Mouse (Mus musculus): ENCODE results near the gene Pias4. TPM values are rescaled to one million over a fixed set of nuclear protein-coding genes. Genes with fewer than 3 reads are reported as not detected.

Pias4 gene
- polyA plus RNA-seq (2014; fragmentation: Illumina TruSeq; extraction: RNeasy Lipid Tissue Mini Kit (QIAGEN cat#74804); ENCODE audit: low read depth, low replicate concordance), result 0.61 TPM

DNA sequence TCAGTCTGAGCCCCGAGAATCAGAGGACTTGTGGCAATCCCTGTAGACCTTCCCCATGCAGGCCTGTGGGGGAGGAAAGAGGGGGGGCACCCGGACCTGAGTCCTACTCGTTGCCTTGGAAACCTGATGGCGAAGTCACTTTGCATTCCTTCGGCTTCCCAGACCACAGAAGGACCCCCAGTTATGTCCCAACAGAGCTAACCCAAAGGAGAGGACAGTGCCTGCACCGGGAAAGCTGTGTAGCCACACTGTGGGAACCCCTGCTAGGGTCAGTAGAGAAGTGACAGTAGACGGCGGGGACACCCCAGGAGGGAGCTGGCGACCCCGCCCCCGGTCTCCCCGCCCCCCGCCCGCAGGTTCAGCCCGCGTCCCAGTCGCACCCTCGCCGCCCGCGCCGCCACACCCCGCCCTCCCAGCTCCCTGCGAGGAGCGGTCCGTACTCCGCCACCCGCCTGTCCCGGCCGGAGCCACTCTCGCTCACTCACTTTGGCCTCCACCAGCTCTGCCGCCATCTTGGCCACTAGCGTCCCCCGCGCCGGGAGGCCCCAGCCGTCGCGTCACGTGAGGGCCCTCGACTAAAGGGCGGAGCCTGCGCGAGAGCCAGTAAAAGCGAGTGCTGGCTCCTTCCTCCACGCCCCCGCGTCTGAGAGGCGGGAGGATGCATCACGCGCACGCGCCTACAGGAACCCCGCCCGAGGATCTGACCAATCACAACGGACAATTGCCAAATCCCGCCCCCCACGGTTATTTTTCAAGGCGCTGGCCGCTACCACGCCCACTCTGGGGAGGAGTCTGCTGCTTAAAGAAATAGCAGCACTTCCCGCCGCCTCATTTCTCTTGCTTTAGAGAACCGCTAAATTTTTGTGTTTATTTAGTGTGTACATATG is at the start of gene Pias4:
Pias4 (minus strand) TSS at position 724 of the 887 bp plus-strand sequence.

DNA sequence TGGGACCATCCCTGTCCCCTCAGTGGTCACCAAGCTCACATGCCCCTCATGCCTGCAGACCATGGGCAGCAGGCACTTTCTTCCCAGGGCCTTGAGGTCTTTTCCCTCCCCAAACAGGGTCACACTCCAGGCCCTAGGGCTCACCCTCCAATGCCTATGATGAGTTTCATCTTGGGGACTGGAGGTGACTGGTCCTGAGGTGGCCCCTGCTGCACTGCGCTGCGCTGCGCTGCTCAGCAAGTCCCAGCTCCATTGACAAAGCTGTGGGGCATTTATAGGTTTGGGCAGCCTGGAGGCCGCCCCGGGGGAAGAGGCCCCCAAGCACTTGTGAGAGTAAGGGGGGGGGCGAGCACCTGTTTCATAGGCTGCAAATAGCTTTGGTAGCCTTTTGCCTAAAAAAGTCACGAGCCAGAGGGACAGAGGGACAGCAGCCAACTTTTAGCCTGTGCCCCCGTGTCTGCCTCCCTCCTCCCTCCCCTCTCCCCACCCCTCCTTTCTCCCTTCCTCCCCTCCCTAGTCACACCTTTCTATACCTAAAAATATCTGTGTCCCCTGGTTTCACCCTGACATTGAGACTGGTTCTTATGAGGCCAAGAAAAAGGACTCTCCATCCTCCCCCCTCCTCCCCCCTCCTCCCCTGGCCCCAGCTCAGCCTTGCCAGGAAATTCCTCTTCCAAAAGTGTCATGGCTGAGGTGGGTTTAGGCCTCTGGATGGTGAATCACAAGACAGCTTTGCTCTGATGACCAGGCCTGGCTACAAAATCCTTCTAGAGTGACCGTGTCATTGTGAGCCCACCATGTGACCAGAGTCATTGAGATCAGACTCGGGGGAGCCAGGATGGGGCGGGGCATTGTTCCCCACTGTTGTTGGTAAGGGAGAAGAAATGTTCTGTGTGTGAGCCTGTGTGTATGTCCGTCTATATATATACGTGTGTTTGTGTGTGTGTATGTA is 34.4 kb upstream of the Pias4 start, which contains the start of gene Nmrk2:
Nmrk2 (minus strand) TSS at position 245 of the 952 bp plus-strand sequence.

DNA sequence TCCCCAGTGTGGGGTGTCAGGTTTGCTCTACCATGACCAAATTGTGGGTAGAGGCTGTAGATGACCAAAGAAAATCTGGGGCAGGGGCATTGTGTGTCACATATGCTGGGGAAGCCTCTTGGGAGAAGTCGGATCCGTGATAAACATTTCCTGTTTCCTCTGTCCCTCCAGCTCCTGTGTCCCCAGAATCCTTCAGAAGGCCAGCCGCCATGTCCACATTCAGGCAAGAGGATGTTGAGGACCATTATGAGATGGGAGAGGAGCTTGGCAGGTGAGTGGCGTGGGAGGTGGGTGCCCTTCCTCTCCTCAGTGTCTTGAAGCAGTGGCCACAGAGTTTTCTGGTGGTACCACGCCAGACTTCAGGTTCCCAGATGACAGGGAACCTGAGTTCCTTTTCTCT is 16.1 kb upstream of the Pias4 start, which contains the start of gene 4930442H23Rik:
4930442H23Rik (minus strand) TSS at position 45 of the 400 bp plus-strand sequence.

DNA sequence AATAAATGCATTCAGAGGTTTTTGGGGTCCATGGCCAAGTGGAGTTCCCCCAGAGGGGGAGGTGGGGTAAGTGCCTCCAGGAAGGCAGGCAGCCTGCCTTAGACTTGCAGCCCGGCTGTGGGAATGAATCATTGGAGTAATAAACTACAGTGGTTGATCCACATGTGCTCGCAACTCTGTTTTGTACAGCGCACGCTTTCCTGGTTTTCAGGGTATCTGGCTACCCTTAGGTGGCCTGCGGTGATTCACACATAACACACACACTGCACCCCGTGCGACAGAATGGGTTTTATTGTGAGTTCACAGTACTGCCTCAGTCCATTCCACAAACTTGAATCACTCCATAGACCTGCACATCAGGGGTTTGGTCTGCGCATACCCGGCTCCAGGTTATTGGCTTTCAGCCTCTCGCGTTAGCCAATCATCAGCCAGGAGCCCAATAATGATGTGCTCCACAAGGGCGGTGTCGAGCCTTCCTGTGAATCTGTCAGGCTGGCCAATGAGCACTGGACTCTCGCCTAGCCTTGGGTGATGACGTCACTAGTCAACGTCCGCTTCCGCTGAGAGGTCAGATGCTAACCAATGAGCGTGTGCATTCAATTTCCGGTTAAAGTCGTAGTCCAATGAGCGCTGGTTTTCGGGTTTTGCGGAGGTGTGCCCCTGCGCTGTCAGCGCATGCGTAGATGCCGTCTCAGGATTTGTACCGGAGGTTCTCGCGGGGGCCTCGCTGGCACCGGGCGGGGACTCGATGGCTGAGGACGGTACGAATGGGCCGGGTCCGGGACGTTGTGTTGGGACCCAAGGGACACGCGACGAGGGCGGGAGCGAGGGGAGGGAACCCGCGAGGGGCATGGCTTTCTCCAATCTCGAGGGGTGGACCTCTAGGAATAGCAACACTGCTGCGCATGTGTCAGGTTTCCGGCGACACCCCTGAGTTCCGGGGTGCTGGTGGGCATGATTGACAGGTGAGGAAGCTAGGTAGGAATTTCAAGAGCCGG is 14.9 kb upstream of the Pias4 start, which contains the start of gene Dapk3:
Dapk3 (plus strand) TSS at position 670 of the 998 bp plus-strand sequence.

DNA sequence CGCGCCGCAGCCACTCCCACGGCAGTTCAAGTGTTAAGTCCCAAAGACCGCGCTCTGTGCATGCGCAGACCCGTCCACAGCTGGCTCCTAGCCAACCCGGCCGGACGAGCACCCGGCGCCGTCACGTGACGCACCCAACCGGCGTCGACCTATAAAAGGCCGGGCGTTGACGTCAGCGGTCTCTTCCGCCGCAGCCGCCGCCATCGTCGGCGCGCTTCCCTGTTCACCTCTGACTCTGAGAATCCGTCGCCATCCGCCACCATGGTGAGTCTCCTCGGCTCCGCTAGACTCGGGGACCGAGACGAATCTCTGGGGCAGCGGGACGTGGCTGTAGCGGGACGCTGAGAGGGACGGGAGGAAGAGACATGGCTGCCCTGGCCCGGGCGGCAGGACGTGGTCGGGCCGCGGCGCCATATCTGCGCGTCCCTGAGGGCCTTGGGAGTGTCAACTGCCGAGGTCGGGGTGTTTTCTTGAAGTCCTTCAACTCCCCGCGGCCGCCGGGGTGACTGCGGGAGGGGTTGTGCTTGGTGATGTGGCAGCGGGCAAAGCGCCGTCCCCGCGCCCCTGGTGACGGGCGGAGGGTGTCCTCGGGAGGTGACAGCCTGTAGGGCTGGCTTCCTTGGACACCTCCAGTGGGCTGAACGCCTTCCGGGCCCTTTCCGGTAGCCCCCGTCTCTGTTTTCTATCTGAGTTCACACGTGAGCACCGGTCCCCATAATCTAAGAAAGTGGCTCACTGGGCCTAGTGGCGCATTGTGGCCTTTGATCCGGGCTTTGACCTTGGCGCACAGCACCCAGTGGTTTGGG is 8.9 kb upstream of the Pias4 start, which contains the start of gene Eef2:
Eef2 (plus strand) TSS at position 166 of the 806 bp plus-strand sequence.

DNA sequence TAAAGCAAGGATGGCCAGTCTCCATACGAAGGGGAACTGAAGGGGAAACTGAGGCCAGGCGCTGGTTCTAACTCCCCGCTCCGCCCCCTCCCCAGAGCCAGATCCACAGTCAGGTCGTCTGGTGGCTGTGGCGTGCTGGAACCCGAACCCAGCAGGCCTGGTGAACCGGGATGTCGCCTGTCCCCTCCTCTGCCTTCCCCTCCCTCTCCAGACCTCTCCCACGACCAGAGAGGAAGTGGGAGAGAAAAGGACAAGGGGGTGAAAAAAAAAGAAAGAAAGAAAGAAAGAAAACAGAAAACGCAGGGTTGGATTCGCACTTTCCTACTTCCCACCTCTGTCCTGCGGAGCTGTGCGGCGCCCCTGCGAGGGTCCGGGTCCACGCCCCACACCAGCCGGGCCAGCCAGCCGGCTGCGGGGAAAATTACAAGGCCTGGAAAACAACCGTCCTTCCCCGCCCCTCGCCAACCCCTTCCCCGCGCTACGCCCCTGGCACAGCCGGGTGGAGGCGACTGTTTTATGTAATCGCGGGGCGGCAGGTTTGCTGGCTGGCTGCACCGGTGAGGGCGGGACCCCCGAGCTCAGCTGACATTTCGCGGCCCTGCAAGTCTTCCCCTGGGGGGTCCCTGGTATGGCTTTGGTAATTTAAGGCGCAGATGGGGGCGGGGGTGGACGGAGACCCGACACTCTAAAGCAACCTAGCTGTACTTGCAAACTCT is 32.6 kb downstream of the Pias4 start, which contains the start of gene Zbtb7a:
Zbtb7a (plus strand) TSS at position 255 of the 716 bp plus-strand sequence.

DNA sequence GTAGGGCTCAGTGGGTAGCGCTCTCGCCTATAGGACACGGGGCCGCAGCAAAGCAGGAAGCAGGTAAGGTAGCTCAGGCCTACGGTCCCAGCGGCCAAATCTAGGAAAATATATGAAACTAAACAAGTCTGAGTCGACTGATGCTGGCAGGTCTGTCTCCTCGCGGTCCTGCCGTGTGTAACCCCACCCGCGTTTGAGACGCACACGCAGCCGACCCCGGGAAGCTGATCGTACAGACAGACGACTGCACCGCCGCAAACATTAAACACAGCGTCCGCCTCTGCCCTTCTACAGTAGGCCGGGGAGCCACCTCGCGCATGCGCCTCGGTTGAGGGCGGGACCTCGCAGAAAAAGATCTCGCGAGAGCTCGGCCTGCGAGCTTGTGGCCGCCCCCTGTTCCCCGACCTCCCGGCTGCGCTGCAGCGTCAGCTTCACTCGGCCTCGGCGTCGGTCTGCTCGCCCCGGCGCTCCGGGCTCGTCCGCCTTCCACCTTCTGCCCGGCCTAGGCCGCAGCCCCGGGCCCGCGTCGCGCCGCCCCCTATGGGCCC is 62.1 kb downstream of the Pias4 start, which contains the start of gene Map2k2:
Map2k2 (plus strand) TSS at position 351 of the 548 bp plus-strand sequence.

Other genes with a start within 250 kb of the Pias4 start
- gene Lmnb2, start 249.7 kb downstream of the Pias4 start, polyA plus RNA-seq (2014; fragmentation: Illumina TruSeq; extraction: RNeasy Lipid Tissue Mini Kit (QIAGEN cat#74804); ENCODE audit: low read depth, low replicate concordance), result 0.19 TPM
- gene Gadd45b, start 237.8 kb downstream of the Pias4 start, polyA plus RNA-seq (2014; fragmentation: Illumina TruSeq; extraction: RNeasy Lipid Tissue Mini Kit (QIAGEN cat#74804); ENCODE audit: low read depth, low replicate concordance), result 2.0 TPM
- 0.21 TPM for gene Gng7, start 153.0 kb downstream of the Pias4 start, polyA plus RNA-seq (2014; fragmentation: Illumina TruSeq; extraction: RNeasy Lipid Tissue Mini Kit (QIAGEN cat#74804); ENCODE audit: low read depth, low replicate concordance)
- not detected for gene Diras1, start 142.3 kb downstream of the Pias4 start, polyA plus RNA-seq (2014; fragmentation: Illumina TruSeq; extraction: RNeasy Lipid Tissue Mini Kit (QIAGEN cat#74804); ENCODE audit: low read depth, low replicate concordance)
- gene Slc39a3, start 130.5 kb downstream of the Pias4 start, polyA plus RNA-seq (2014; fragmentation: Illumina TruSeq; extraction: RNeasy Lipid Tissue Mini Kit (QIAGEN cat#74804); ENCODE audit: low read depth, low replicate concordance), result 0.29 TPM
- gene Sgta, start 107.7 kb downstream of the Pias4 start, polyA plus RNA-seq (2014; fragmentation: Illumina TruSeq; extraction: RNeasy Lipid Tissue Mini Kit (QIAGEN cat#74804); ENCODE audit: low read depth, low replicate concordance), result 2.6 TPM
- 0.37 TPM for gene Thop1, start 97.9 kb downstream of the Pias4 start, polyA plus RNA-seq (2014; fragmentation: Illumina TruSeq; extraction: RNeasy Lipid Tissue Mini Kit (QIAGEN cat#74804); ENCODE audit: low read depth, low replicate concordance)
- gene Creb3l3, start 69.0 kb downstream of the Pias4 start, polyA plus RNA-seq (2014; fragmentation: Illumina TruSeq; extraction: RNeasy Lipid Tissue Mini Kit (QIAGEN cat#74804); ENCODE audit: low read depth, low replicate concordance), result 52.3 TPM
- gene Map2k2, start 62.0 kb downstream of the Pias4 start, polyA plus RNA-seq (2014; fragmentation: Illumina TruSeq; extraction: RNeasy Lipid Tissue Mini Kit (QIAGEN cat#74804); ENCODE audit: low read depth, low replicate concordance), result 3.6 TPM
- gene Zbtb7a, start 32.7 kb downstream of the Pias4 start, polyA plus RNA-seq (2014; fragmentation: Illumina TruSeq; extraction: RNeasy Lipid Tissue Mini Kit (QIAGEN cat#74804); ENCODE audit: low read depth, low replicate concordance), result 6.0 TPM
- gene Eef2, start 8.7 kb upstream of the Pias4 start, polyA plus RNA-seq (2014; fragmentation: Illumina TruSeq; extraction: RNeasy Lipid Tissue Mini Kit (QIAGEN cat#74804); ENCODE audit: low read depth, low replicate concordance), result 34.4 TPM
- gene Dapk3, start 15.1 kb upstream of the Pias4 start, polyA plus RNA-seq (2014; fragmentation: Illumina TruSeq; extraction: RNeasy Lipid Tissue Mini Kit (QIAGEN cat#74804); ENCODE audit: low read depth, low replicate concordance), result not detected
- not detected for gene 4930442H23Rik, start 15.9 kb upstream of the Pias4 start, polyA plus RNA-seq (2014; fragmentation: Illumina TruSeq; extraction: RNeasy Lipid Tissue Mini Kit (QIAGEN cat#74804); ENCODE audit: low read depth, low replicate concordance)
- not detected for gene Nmrk2, start 34.1 kb upstream of the Pias4 start, polyA plus RNA-seq (2014; fragmentation: Illumina TruSeq; extraction: RNeasy Lipid Tissue Mini Kit (QIAGEN cat#74804); ENCODE audit: low read depth, low replicate concordance)
- not detected for gene Atcay, start 62.9 kb upstream of the Pias4 start, polyA plus RNA-seq (2014; fragmentation: Illumina TruSeq; extraction: RNeasy Lipid Tissue Mini Kit (QIAGEN cat#74804); ENCODE audit: low read depth, low replicate concordance)
- gene Zfr2, start 65.2 kb upstream of the Pias4 start, polyA plus RNA-seq (2014; fragmentation: Illumina TruSeq; extraction: RNeasy Lipid Tissue Mini Kit (QIAGEN cat#74804); ENCODE audit: low read depth, low replicate concordance), result not detected
- gene Matk, start 85.0 kb upstream of the Pias4 start, polyA plus RNA-seq (2014; fragmentation: Illumina TruSeq; extraction: RNeasy Lipid Tissue Mini Kit (QIAGEN cat#74804); ENCODE audit: low read depth, low replicate concordance), result not detected
- gene Mrpl54, start 99.0 kb upstream of the Pias4 start, polyA plus RNA-seq (2014; fragmentation: Illumina TruSeq; extraction: RNeasy Lipid Tissue Mini Kit (QIAGEN cat#74804); ENCODE audit: low read depth, low replicate concordance), result 4.6 TPM
- 1.1 TPM for gene Apba3, start 99.0 kb upstream of the Pias4 start, polyA plus RNA-seq (2014; fragmentation: Illumina TruSeq; extraction: RNeasy Lipid Tissue Mini Kit (QIAGEN cat#74804); ENCODE audit: low read depth, low replicate concordance)
- 1.4 TPM for gene Tjp3, start 123.7 kb upstream of the Pias4 start, polyA plus RNA-seq (2014; fragmentation: Illumina TruSeq; extraction: RNeasy Lipid Tissue Mini Kit (QIAGEN cat#74804); ENCODE audit: low read depth, low replicate concordance)
- 1.0 TPM for gene Pip5k1c, start 125.0 kb upstream of the Pias4 start, polyA plus RNA-seq (2014; fragmentation: Illumina TruSeq; extraction: RNeasy Lipid Tissue Mini Kit (QIAGEN cat#74804); ENCODE audit: low read depth, low replicate concordance)
- gene Cactin, start 153.2 kb upstream of the Pias4 start, polyA plus RNA-seq (2014; fragmentation: Illumina TruSeq; extraction: RNeasy Lipid Tissue Mini Kit (QIAGEN cat#74804); ENCODE audit: low read depth, low replicate concordance), result 0.24 TPM
- not detected for gene Tbxa2r, start 160.8 kb upstream of the Pias4 start, polyA plus RNA-seq (2014; fragmentation: Illumina TruSeq; extraction: RNeasy Lipid Tissue Mini Kit (QIAGEN cat#74804); ENCODE audit: low read depth, low replicate concordance)
- gene Gipc3, start 175.3 kb upstream of the Pias4 start, polyA plus RNA-seq (2014; fragmentation: Illumina TruSeq; extraction: RNeasy Lipid Tissue Mini Kit (QIAGEN cat#74804); ENCODE audit: low read depth, low replicate concordance), result not detected
- 4.2 TPM for gene Hmg20b, start 182.6 kb upstream of the Pias4 start, polyA plus RNA-seq (2014; fragmentation: Illumina TruSeq; extraction: RNeasy Lipid Tissue Mini Kit (QIAGEN cat#74804); ENCODE audit: low read depth, low replicate concordance)
- gene Mfsd12, start 189.6 kb upstream of the Pias4 start, polyA plus RNA-seq (2014; fragmentation: Illumina TruSeq; extraction: RNeasy Lipid Tissue Mini Kit (QIAGEN cat#74804); ENCODE audit: low read depth, low replicate concordance), result 0.24 TPM
- gene 4930404N11Rik, start 197.9 kb upstream of the Pias4 start, polyA plus RNA-seq (2014; fragmentation: Illumina TruSeq; extraction: RNeasy Lipid Tissue Mini Kit (QIAGEN cat#74804); ENCODE audit: low read depth, low replicate concordance), result not detected
- gene Fzr1, start 210.6 kb upstream of the Pias4 start, polyA plus RNA-seq (2014; fragmentation: Illumina TruSeq; extraction: RNeasy Lipid Tissue Mini Kit (QIAGEN cat#74804); ENCODE audit: low read depth, low replicate concordance), result 0.34 TPM
- not detected for gene Dohh, start 216.5 kb upstream of the Pias4 start, polyA plus RNA-seq (2014; fragmentation: Illumina TruSeq; extraction: RNeasy Lipid Tissue Mini Kit (QIAGEN cat#74804); ENCODE audit: low read depth, low replicate concordance)
- gene Gm48551, start 216.5 kb upstream of the Pias4 start, polyA plus RNA-seq (2014; fragmentation: Illumina TruSeq; extraction: RNeasy Lipid Tissue Mini Kit (QIAGEN cat#74804); ENCODE audit: low read depth, low replicate concordance), result not detected
- gene Gm48552, start 221.1 kb upstream of the Pias4 start, polyA plus RNA-seq (2014; fragmentation: Illumina TruSeq; extraction: RNeasy Lipid Tissue Mini Kit (QIAGEN cat#74804); ENCODE audit: low read depth, low replicate concordance), result not detected
- not detected for gene Smim24, start 225.1 kb upstream of the Pias4 start, polyA plus RNA-seq (2014; fragmentation: Illumina TruSeq; extraction: RNeasy Lipid Tissue Mini Kit (QIAGEN cat#74804); ENCODE audit: low read depth, low replicate concordance)

All from liver, adult 10 weeks (tissue).